Mouse (Mus musculus) heart, embryonic 16.5 days (tissue): Measurements from ENCODE around the gene Tssk6. TPM values are rescaled to one million over a fixed set of nuclear protein-coding genes. Genes with fewer than 3 reads are reported as not detected.
A peak's percentile ranks its signal among the peaks of the same experiment; 100 is the strongest.

Experiments used
- ATAC-seq: fragments of 200-750 bp; cut with Nextera tagmentation; replicated peaks from 2 replicates; pipeline ENCODE4 v1.8.0; 2017; ENCODE audit warnings: moderate number of reproducible peaks; ENCODE audit not compliant: insufficient read depth, low FRiP score; ENCODE audit errors: extremely low read depth
- H3K27ac ChIP-seq: fragments of 300-500 bp; sonication (generic); 2 replicates; pipeline ENCODE4 v1.5.1; 2014; ENCODE audit warnings: mild to moderate bottlenecking, low read length, control low read depth, moderate library complexity
- H3K27me3 ChIP-seq: fragments of 300-500 bp; sonication (generic); 2 replicates; pipeline ENCODE4 v1.6.1; 2014; ENCODE audit warnings: low read length, mixed read lengths; ENCODE audit not compliant: control insufficient read depth, insufficient read depth
- H3K36me3 ChIP-seq: fragments of 300-500 bp; sonication (generic); 2 replicates; pipeline ENCODE4 v1.6.1; 2014; ENCODE audit not compliant: control insufficient read depth, insufficient read depth
- H3K4me1 ChIP-seq: fragments of 300-500 bp; sonication (generic); 2 replicates; pipeline ENCODE4 v1.6.1; 2014; ENCODE audit warnings: low read length, mixed read lengths; ENCODE audit not compliant: control insufficient read depth, insufficient read depth
- H3K4me2 ChIP-seq: fragments of 300-500 bp; sonication (generic); 2 replicates; pipeline ENCODE4 v1.6.1; 2014; ENCODE audit warnings: low read depth, mild to moderate bottlenecking, control low read depth, low read length
- H3K4me3 ChIP-seq: fragments of 300-500 bp; sonication (generic); 2 replicates; pipeline ENCODE4 v1.5.1; 2014; ENCODE audit warnings: mild to moderate bottlenecking, control low read depth, low read length
- H3K9ac ChIP-seq: fragments of 300-500 bp; sonication (generic); 2 replicates; pipeline ENCODE4 v1.6.1; 2014; ENCODE audit warnings: low read length, control low read depth
- H3K9me3 ChIP-seq: fragments of 300-500 bp; sonication (generic); replicated peaks from 2 replicates; pipeline ENCODE4 v1.6.1; 2016; ENCODE audit warnings: low read length; ENCODE audit not compliant: control insufficient read depth
- WGBS: fragments of 180-500 bp; shearing (Covaris S2); extraction: QIAGEN DNeasy Blood & Tissue Kit; methylation state at CpG from one replicate; pipeline ENCODE4 v1.1.7; 2014; 5-methylcytosine and 5-hydroxymethylcytosine counted together
- polyA plus RNA-seq: library from polyadenylated mRNA; unstranded; fragments of >200 nt; fragmentation: Nextera tagmentation; extraction: Ambion mirVana; gene quantifications from 2 replicates; pipeline ENCODE4 v1.2.1, GENCODE M21; 2015

Tssk6 gene
- polyA plus RNA-seq, 1 experiment from 2014 or later, result 2.0 TPM

DNA sequence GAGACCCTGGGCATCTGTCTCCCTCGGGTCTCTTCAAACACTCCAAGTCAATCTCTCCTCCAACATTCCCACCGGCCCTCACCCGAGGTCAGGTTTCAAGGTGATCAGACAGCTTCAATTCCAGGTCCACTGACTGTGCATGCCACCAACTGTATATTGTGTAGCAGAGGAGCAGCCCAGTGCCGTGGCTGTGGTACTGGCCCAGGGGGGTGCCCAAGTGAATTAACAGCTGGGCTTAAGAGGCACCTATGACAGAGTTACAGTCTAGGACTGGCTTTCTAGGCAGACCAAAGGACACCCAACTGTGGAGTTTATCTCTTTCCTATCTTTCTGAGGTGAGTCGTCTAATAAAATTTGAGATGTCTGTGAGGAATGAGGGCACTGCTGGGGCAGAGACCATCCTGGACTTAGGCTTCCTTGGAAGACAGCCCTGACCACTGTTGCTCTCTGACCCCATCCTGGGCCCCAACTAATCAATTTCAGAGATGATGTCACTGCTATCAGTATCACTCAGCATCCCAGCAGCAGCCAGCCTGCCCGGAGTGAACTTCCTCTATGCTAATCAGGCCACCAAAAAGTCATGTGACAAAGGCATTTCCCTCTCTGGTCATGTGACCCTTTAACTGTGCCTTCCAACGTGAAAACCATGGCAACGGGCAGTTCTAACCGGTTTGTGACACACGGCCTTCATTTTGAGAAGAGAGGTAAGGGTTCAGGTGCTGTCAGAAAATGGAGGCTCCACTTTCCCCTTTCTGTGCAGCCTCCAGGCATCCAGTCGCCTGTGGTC is 18.1 kb downstream of the Tssk6 start:
- no peaks in the 10 kb centered on the region for H3K9me3 ChIP-seq
- H3K27ac ChIP-seq, result peak overlapping the region; percentile 62
- H3K4me1 ChIP-seq, result peaks cover 31% of the 10 kb centered on the region
- no peak overlapping the region for H3K9ac ChIP-seq
- peaks cover 11% of the 10 kb centered on the region for H3K36me3 ChIP-seq
- H3K27me3 ChIP-seq, result no peaks in the 10 kb centered on the region
- WGBS, result 35% methylated on average over 11 of the region's 11 CpGs
- 0 out of 2 replicates have a peak overlapping the region, but pooled peaks have one; percentile 1 for H3K4me3 ChIP-seq
- H3K4me2 ChIP-seq, result 0 out of 2 replicates have a peak overlapping the region, but pooled peaks have one; percentile 1
- no peak; the same call in 1 of the 2 replicates for ATAC-seq

DNA sequence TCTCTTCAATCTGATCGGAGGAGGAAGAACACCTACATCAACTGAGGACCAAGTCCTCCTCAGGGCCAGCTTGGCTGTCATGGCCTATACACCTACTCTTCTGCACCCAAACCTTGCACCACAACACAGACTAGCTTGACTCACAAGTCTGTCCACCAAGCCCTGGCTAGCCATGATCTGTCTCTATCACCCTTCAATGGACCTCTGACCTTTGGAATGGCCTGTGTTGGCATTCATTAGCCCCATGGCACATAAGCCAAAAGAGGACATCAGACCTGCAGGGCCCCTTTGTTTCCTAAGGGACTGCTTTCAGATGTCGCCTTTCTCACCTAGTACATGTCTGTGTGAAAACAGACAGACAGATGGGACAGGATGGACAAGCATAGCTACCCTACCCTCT is 19.2 kb downstream of the Tssk6 start:
- Histone ChIP-seq H3K27ac (peak overlapping the region; percentile 62), H3K4me1 (peaks cover 23% of the 10 kb centered on the region), H3K36me3 (peaks cover 11% of the 10 kb centered on the region), H3K27me3 (no peaks in the 10 kb centered on the region), H3K9me3 (no peaks in the 10 kb centered on the region), H3K9ac (no peak overlapping the region), H3K4me2 (no peak overlapping the region), H3K4me3 (no peak overlapping the region)
- WGBS, result 86% methylated on average over 2 of the region's 2 CpGs
- no peak for ATAC-seq

DNA sequence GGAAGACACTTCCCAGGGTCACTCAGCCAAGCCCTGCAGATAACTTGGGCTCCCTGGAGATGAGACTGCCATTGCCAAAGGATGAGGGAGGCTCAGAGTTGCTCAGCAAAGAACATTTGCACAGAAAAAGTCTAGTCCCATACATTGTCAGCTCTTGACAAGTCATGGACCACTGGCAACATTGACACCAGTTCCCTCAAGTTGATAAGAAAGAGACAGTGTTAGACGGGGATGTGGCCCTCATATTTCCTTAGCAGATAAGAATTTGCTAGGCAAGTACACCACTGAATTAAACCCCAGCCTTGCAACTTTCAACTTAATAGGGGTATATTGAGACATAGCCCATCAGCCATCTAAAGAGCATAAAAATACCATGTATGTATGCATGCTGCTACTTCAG is 22.0 kb downstream of the Tssk6 start:
- Histone ChIP-seq H3K27ac (no peak overlapping the region), H3K9ac (no peak overlapping the region), H3K36me3 (no peaks in the 10 kb centered on the region), H3K4me1 (peaks cover 19% of the 10 kb centered on the region), H3K27me3 (no peaks in the 10 kb centered on the region), H3K4me2 (no peak overlapping the region), H3K9me3 (no peaks in the 10 kb centered on the region), H3K4me3 (no peak overlapping the region)
- WGBS, result 29% methylated on average over 1 of the region's 1 CpGs
- ATAC-seq, result no peak

DNA sequence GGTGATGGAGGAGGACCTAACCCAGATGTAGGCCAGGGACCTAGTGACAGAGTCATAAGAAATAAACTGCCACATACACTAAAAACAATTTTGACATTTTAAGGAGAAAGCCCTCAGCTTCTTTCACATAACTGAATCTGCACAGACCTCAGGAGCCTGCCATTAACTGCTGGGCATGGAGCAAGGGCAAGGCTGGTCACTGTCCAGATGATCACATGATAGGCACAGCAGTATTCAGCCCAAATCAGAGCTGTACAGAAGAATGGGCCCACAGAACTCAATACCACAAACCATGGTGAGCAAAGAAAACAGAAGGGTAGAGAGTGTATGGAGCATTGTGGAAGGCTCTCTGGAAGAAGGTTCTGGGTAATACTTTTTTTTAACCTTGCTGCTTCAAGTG is 24.9 kb downstream of the Tssk6 start:
- Histone ChIP-seq H3K4me3 (no peak overlapping the region), H3K9ac (no peak overlapping the region), H3K4me2 (no peak overlapping the region), H3K36me3 (no peaks in the 10 kb centered on the region), H3K27ac (no peak overlapping the region), H3K27me3 (no peaks in the 10 kb centered on the region), H3K4me1 (peaks cover 6% of the 10 kb centered on the region; the same call in 1 of the 2 replicates), H3K9me3 (no peaks in the 10 kb centered on the region)
- no peak for ATAC-seq

DNA sequence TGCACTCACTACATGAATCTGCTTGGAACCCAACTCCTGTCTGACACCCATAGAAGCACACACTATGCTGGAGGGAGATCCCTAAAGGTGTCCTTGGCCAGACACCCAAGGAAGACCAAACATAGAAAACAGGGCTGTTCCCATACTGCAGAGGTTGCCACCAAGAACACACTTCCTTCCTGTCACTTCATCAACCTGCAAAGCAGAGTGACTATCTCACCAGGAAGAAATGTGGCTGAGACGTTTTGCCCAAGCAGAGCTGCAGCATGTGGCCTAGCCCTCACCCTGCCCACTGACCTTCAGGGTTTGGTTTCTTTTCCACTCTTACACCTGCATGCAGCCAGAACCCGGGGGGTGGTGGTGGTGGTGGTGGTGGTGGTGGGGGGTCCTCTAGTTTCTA is 31.8 kb downstream of the Tssk6 start:
- WGBS, result 50% methylated on average over 2 of the region's 2 CpGs
- no peaks in the 10 kb centered on the region for H3K9me3 ChIP-seq

DNA sequence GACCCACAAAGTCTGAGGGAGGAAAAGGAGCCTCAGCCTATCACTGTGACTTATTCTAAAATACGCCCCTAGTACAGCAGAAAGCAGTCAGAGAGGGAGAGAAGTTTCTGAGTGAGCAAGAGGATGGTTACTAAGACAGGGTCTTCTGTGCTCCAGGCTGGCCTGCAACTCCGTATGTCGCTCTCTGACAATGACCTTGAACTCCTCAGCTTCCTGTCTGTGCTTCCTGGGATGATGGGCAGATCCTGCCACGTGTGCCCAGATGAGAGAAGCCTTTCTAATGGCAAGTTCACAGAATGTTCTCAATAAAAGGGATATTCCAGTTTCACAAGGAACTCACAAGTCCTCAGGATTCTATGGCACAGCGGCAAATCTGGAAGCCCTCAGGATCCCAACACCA is 32.6 kb downstream of the Tssk6 start:
- Histone ChIP-seq H3K36me3 (0 out of 2 replicates have a peak, but pooled peaks cover 3% of the 10 kb centered on the region), H3K4me1 (peaks cover 42% of the 10 kb centered on the region), H3K4me2 (no peak overlapping the region), H3K27me3 (no peaks in the 10 kb centered on the region), H3K27ac (no peak overlapping the region), H3K9me3 (no peaks in the 10 kb centered on the region), H3K9ac (0 out of 2 replicates have a peak overlapping the region, but pooled peaks have one; percentile 17), H3K4me3 (no peak overlapping the region)
- no peak for ATAC-seq
- WGBS, result 73% methylated on average over 5 of the region's 5 CpGs

More for the DNA sequence above, 31.8 kb downstream of the Tssk6 start:
- Histone ChIP-seq H3K36me3 (0 out of 2 replicates have a peak, but pooled peaks cover 3% of the 10 kb centered on the region), H3K4me2 (no peak overlapping the region), H3K4me1 (peaks cover 36% of the 10 kb centered on the region), H3K27me3 (no peaks in the 10 kb centered on the region), H3K4me3 (no peak overlapping the region), H3K27ac (no peak overlapping the region), H3K9ac (no peak overlapping the region)
- no peak for ATAC-seq

DNA sequence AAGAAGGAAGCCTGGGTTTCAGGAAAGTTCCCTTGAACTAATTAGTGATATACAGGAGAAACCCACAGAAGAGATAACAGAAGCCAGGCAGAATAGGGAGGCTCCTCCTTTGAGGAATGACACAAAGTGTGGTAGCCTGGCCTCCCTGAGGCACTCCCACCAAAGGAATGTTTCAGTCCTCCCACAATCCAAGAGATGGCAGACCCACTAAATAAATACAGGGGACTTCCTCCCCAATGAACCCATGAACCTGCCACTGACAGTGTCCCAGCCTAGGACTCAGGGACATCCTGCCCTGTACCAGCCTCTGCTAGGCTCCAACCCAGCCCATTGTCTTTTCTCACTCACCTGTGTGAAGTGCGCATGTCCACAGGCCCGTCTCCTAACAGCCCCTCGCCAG is 33.4 kb downstream of the Tssk6 start:
- 86% methylated on average over 3 of the region's 3 CpGs for WGBS
- Histone ChIP-seq H3K4me3 (no peak overlapping the region), H3K27me3 (no peaks in the 10 kb centered on the region), H3K9ac (no peak overlapping the region), H3K9me3 (no peaks in the 10 kb centered on the region), H3K4me2 (no peak overlapping the region), H3K4me1 (peaks cover 51% of the 10 kb centered on the region), H3K27ac (peak overlapping the region; percentile 94), H3K36me3 (0 out of 2 replicates have a peak, but pooled peaks cover 3% of the 10 kb centered on the region)
- no peak for ATAC-seq

DNA sequence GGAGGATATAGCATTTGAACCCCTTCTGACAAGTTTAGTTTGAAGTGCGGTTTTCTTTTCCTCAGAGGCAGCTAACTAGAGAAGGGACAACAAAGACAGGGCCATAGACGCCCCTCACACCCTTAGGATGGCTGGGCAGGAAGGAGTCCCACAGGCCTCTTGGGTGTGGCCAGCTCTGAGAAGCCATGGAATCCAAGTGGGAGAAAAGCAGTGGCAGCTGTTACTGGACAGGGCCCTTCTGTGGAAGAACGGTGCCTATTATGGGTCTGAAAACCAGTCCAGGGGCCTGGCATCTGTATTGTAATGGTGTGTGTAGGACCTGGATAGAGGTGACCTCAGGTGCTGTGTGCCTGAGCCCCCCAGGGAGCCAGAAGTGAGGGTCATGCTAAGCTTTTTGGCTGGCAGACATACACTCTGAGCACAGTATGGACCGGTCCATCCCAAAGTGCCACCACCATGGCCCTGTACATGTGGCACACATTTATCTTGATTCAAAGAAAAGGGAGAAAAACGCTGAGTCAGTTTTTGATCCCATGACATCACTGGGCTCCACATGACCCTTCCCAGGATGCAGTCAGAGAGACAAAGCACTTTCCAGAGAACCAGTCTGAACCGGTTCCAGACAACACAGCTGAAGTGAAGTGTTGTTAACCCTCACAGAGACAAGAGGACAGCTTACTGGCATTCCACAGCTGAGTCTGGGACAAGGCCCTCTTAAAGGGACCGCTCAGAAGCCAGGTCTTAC is 34.2 kb downstream of the Tssk6 start:
- peaks cover 52% of the 10 kb centered on the region for H3K4me1 ChIP-seq
- H3K9me3 ChIP-seq, result no peaks in the 10 kb centered on the region
- H3K4me3 ChIP-seq, result no peak overlapping the region
- 0 out of 2 replicates have a peak, but pooled peaks cover 3% of the 10 kb centered on the region for H3K36me3 ChIP-seq
- no peaks in the 10 kb centered on the region for H3K27me3 ChIP-seq
- peak overlapping the region; percentile 57 for H3K9ac ChIP-seq
- peak overlapping the region; percentile 94 for H3K27ac ChIP-seq
- ATAC-seq, result peak; percentile 89
- 37% methylated on average over 7 of the region's 7 CpGs for WGBS
- H3K4me2 ChIP-seq, result peak overlapping the region; percentile 19; the same call in 1 of the 2 replicates

DNA sequence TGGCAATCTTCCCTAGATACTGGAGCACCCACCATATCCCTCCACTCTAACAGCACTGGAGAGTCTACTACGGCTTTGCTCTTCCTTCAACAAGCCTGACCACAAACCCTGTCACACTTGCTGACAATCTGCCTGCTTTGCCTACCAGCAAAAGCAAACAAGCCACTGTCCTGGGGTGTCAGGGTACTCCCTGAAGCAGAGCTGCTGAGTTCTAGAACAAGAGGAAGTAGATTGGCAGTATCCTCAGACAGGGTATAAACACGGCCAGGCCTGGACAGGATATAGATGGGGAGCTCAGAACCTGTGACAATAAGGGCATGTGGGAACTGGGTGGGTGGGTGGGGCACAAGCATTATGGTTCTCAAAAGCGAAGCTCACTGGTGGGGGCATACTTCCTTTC is 35.5 kb downstream of the Tssk6 start:
- no peaks in the 10 kb centered on the region for H3K9me3 ChIP-seq
- no peak for ATAC-seq
- H3K4me1 ChIP-seq, result peaks cover 52% of the 10 kb centered on the region
- H3K4me3 ChIP-seq, result no peak overlapping the region
- no peak overlapping the region for H3K27ac ChIP-seq
- 66% methylated on average over 3 of the region's 3 CpGs for WGBS
- no peak overlapping the region for H3K9ac ChIP-seq
- H3K36me3 ChIP-seq, result 0 out of 2 replicates have a peak, but pooled peaks cover 3% of the 10 kb centered on the region
- H3K4me2 ChIP-seq, result no peak overlapping the region
- H3K27me3 ChIP-seq, result no peaks in the 10 kb centered on the region
